Mouse (Mus musculus) lung, postnatal 14 days (tissue): Measurements from ENCODE around the gene Ccdc14.
"Not testable (repeated sequence)": the region's sequence is repeated elsewhere in the genome, so short reads cannot be mapped to it uniquely, and the experiment has no call there.

ENCODE experiments used
- DNase-seq: peaks from one replicate; pipeline ENCODE4 v3.0.0; 2021

The Ccdc14 gene

GRCm38 (mm10) chr16:34690334-34691144 is at the start of gene Ccdc14:
TSS of gene Ccdc14 (plus strand) at chr16:34690616.
- peak; percentile 87 for DNase-seq

GRCm38 (mm10) chr16:34643511-34644259 is 46.7 kb upstream of the Ccdc14 start:
- DNase-seq = peak; percentile 44

- no peak for DNase-seq
Measured at GRCm38 (mm10) chr16:34649621-34650020, 40.8 kb upstream of the Ccdc14 start, which contains the start of gene Ropn1. TSS of gene Ropn1 (plus strand) at chr16:34649921.

- DNase-seq = no peak
Measured at GRCm38 (mm10) chr16:34653023-34653422, 37.4 kb upstream of the Ccdc14 start.

GRCm38 (mm10) chr16:34657566-34657965 is 32.9 kb upstream of the Ccdc14 start:
- DNase-seq = not testable (repeated sequence)

- DNase-seq = no peak
Measured at GRCm38 (mm10) chr16:34657983-34658382, 32.4 kb upstream of the Ccdc14 start.

GRCm38 (mm10) chr16:34658388-34658787 is 32.0 kb upstream of the Ccdc14 start:
- no peak for DNase-seq

GRCm38 (mm10) chr16:34664553-34664952 is 25.9 kb upstream of the Ccdc14 start:
- DNase-seq = no peak

- peak; percentile 75 for DNase-seq
Measured at GRCm38 (mm10) chr16:34667031-34667726, 23.2 kb upstream of the Ccdc14 start.

GRCm38 (mm10) chr16:34668341-34668740 is 22.1 kb upstream of the Ccdc14 start:
- no peak for DNase-seq

GRCm38 (mm10) chr16:34671966-34672365 is 18.4 kb upstream of the Ccdc14 start:
- no peak for DNase-seq

GRCm38 (mm10) chr16:34672822-34673221 is 17.6 kb upstream of the Ccdc14 start:
- DNase-seq = no peak

GRCm38 (mm10) chr16:34674365-34674764 is 16.1 kb upstream of the Ccdc14 start:
- no peak for DNase-seq

GRCm38 (mm10) chr16:34681823-34682222 is 8.6 kb upstream of the Ccdc14 start:
- no peak for DNase-seq

- no peak for DNase-seq
Measured at GRCm38 (mm10) chr16:34689879-34690278, 537 bp upstream of the Ccdc14 start.

GRCm38 (mm10) chr16:34691156-34691555 is 740 bp downstream of the Ccdc14 start:
- DNase-seq = no peak

- DNase-seq = no peak
Measured at GRCm38 (mm10) chr16:34694477-34694876, 4.1 kb downstream of the Ccdc14 start.

- not testable (repeated sequence) for DNase-seq
Measured at GRCm38 (mm10) chr16:34698721-34699120, 8.3 kb downstream of the Ccdc14 start.

GRCm38 (mm10) chr16:34700165-34700827 is 9.9 kb downstream of the Ccdc14 start:
- DNase-seq = peak; percentile 81

GRCm38 (mm10) chr16:34700828-34701216 is 10.4 kb downstream of the Ccdc14 start:
- DNase-seq = no peak

- no peak for DNase-seq
Measured at GRCm38 (mm10) chr16:34706019-34706418, 15.6 kb downstream of the Ccdc14 start.

GRCm38 (mm10) chr16:34706487-34706946 is 16.1 kb downstream of the Ccdc14 start:
- peak; percentile 27 for DNase-seq

GRCm38 (mm10) chr16:34711481-34711880 is 21.1 kb downstream of the Ccdc14 start:
- DNase-seq = peak; percentile 11
